Mouse (Mus musculus) left cerebral cortex, adult 18-20 months (tissue): ENCODE data around the gene Spef1. TPM values are rescaled to one million over a fixed set of nuclear protein-coding genes. Genes with fewer than 3 reads are reported as not detected.

Experiments used
- DNase-seq, 2 experiments: peaks; one replicate each; pipeline ENCODE4 v3.0.0; 2021 to 2022; ENCODE audit warnings: low spot score in 2 of 2, mixed read lengths in 1 of 2
- total RNA-seq, 2 experiments: library from RNA; stranded (reverse); gene quantifications; 2 replicates each; pipeline ENCODE4 v1.2.3; 2021

The Spef1 gene
- total RNA-seq, 2 experiments from 2014 or later = 7.6 to 9.2 TPM

DNA sequence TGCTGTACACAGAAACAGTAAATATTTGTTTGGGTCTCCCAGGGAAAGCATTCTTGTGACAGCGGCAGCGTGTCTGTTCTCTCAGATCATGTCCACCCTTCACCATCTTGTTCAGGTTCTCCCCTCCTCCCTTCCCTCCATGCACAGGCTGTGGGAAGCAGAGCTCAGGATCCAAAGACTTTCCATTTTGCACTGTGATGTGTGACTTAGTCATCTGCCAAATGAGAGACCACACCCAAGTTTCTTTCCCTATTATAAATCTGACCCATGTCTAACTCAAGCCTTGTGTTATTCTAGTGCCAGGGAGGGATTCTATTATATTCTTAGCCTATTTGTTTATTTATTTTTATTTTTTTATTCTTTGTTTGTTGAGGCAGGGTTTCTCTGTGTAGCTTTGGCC, 21.3 kb upstream of the Spef1 start:
- no peak for DNase-seq

DNA sequence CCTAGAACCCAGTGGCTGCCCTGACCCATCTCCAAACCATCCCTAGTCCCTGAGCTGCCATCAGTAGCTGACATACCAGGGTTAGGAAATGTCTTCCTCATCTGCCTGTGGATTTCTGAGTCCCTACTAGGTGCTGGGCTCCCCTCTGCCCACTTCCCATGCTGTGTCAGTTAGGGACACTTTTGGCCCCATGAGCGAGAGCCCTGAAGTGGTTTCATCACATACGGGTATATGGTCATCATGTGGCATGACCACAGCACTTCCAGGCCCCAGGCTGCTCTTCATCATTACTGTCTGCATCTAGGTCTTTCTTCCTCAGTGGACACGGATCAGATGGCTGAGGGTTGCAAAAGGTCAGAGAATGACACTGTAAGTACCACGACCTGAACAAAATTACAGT, 19.7 kb upstream of the Spef1 start, which contains the start of gene Ap5s1:
Gene Ap5s1, plus strand, starts transcription at position 301 of the 400 bp plus-strand sequence.
- DNase-seq = no peak

DNA sequence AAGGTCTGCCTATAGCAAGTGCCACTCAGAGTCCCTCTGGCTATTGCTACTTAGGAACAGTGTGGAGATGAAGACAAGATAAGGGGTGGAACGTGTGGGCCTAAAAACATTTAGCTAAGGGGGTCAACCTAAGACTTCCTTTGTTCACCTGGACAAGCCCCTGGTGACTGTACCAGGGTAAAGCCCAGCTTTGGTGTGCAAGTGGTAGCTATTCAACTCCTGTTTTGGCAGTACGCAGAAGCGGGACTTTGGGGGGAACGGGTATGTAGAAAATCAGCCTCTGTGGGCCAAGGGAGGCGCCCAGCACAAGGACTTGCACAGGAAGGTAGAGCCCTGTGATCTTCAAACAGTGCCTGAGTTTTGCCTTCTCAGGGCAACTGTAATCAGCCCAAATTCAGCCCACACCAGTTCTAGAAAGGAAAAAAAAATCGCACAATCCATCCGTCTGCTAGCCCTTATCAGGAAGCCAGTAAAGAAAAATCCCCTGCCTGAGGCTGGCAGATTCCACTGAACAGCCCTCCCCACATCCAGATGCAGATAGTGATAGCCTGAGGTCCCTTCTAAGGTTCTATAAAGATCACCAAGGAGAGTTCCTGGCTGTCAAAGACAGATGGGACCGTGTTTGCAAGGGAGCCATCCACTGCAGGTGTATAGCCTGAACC, 18.6 kb upstream of the Spef1 start:
- DNase-seq = no peak

DNA sequence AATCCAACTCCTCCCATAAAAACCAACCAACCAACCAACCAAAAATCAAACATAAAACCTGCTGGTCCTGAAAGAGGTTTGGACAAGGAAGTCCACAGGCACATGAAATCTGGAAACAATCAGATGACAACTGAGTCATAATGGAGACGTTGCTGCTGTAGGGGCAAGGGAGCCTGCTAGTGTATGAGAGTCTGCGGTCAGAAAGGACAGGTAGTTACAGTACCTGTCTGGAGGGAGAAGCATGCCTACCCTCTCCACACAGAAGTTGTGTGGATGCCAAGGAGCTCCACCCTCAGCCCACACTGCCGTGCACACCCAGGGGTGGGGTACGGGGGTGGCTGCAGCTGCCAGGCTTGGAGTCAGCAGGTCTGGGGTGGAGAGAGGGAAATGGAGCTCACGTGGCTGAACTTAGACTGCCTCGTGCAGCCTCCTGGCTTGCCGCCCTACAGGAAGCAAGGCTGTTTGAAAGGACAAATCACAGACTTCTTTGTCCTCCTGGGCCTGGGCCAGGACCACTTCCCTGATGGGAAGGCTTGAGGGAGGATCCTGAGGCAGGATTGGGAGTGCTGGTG, 17.4 kb upstream of the Spef1 start:
- DNase-seq = peak; percentile 79 to 84

DNA sequence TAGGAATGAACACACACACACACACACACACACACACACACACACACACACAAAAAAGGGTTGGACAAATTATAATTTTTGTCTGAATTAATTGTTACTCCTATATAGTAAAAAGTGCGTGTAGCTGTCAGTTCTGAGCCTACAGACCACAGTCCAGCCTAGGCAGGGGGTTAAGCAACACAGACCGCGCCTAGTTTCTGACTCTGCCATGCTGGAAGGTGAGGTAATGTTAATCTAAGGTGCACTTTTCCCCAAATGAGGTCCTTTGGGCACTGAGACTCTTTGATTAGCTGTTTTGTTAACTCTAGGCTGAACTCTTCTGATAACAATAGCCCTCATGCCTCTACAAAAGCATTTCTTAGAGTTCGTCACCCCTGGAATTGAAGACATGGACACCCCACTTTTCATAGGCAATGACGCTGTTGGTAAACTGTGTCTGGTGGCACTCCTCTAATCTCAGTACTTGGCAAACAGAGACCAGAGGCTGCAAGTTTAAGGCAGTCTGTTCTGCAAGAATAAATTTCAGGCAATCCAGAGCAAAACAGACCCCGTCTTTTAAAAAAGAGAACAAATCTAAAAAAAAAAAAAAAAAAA, 16.8 kb upstream of the Spef1 start:
- DNase-seq = no peak

DNA sequence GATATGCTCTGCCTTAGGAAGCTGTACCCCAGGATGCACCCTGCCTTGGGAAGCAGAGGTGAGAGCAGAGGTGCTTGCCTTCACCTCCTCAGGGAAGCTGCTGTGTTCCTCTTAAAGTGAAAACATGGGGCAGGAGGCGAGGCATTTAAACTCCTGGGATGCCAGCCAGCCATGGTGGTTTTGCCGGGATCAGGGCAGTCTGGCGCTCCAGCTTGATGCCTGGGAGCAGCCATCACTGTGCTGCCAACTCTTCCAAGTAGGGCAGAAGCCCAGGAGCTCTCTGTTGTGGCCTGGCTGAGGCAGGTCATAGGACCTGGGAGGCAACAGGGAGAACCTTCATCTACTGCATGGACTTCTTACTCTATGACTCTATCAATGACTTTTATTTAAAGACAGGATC, 14.2 kb upstream of the Spef1 start:
- no peak for DNase-seq

DNA sequence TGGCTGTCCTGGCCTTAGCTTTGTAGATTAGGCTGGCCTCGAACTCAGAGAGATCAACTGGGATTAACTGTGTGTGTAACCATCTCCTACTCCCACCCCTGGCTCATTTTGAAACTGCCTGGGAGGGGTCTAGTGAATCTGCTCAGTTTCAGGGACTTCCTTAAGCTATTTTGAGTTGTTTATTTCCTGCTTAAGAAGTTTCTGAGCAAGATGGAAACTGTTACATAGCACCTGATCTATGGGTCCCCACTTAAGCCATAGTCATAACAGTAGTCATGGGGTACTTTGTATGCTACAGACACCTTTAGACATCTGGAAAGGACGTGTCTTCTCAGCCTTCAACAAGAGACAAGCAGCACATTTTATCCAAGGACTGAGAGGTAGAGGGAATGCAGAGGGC, 13.6 kb upstream of the Spef1 start:
- DNase-seq = no peak

DNA sequence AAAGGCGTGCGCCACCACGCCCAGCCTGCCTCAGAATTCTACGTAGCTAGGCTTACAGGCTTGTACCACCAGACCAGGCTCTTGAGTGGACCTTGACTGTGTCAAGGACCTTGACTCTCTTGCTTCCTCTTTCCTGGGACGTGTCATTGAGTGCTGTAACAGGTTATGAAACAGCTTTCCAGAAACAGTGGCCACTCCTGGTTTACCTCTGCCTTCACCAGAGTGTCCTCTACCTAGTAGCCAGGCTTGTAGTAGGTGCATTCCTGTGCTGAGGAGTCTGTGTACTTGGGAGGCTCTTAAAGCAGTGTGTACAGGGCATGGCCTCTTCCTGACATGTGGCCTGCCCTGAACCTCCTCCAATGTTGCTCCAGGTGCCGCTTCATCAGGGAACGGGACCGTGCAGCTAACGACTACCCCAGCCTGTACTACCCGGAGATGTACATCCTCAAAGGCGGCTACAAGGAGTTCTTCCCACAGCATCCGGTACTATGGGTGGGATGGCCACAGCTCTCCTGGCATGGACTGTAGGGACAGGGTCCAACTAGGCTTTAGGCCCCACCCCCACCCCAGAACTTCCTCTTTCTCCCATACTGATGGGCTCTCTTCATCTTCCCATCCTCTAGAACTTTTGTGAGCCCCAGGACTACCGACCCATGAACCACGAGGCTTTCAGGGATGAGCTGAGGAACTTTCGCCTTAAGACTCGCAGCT, 9.7 kb upstream of the Spef1 start:
- no peak for DNase-seq

DNA sequence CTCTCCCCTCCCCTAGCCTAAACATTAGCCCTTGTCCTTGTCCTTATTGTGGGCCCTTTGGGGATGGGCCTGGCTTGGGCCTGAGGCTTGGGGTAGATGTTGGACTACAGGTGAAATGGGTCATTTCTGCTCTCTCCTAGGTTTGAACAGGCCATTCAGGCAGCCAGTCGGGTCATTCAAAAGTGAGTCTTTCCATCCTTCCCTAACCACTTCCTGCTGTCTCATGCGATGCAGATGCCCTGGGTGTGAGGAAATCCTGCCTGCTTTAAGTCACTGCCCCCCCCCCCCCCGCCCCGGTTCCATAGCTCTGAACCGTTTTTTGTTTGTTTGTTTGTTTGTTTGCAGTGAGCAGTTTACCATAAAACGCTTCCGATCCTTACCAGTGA, 3.9 kb upstream of the Spef1 start:
- DNase-seq = no peak

DNA sequence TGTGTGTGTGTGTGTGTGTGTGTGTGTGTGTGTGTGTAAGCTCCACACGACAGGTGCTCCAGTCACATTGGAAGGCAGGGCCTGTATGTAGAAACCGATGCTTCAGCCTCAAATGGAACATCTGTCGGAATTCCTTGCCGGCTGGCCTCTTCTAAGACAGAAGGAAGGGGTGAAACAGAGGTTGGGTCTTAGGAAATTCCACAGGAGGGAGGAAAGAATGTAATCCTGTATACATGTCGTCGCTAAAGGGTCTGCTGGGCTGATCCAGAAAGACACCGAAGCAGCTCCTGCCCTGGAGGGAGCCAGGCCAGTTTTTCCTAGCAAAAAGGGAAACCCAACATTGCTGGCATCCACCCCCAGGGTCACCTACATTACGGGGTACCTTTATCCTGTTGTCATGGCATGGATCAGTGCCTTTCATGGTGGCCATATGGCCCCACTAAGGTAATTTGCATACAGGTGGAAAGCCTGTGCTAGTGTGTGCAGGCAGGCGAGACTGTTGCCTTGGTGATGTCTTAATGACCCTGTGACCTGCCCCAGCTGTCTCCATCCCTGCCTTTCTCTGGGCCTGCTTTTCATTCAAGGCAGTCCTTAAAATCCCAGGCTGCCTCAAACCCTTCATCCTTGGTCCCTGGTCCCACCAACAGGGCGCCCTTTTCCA, 3.4 kb upstream of the Spef1 start:
- DNase-seq = no peak

DNA sequence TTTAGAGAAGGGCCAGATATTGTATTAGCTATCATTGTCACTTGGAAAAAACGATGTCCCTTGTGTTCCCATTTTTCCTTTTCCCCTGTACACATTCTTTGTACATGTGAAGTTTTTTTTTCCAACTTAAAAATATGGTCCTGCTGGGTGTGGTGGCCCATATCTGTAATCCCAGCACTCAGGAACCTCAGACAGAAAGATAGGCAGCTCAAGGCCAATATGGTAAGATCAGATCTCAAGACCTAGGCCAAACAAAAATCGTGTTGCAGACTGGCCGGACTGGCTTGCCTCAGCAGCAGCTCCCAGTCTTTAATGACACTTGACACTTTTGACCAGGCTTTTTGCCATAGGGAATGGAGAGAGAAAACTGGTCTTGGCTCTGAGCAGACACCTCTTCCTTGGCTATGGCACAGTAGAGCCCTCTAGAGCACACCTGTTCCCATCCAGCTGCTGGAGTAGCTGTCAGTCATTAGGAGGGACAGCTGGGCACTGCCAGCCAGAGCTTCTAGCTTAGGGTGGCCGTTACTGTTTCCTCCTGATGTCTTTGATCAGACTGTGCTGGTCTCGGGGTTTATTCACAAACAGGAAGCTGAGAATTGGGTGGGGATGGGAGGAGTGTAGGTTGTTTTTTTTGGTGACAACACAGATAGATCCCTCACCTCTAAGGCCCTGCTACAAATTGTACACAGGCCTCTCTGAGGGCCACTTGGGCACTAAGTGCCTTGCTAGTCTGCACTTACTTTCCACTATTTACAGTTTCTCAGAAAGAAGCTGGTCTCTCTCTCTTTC, 2.6 kb upstream of the Spef1 start:
- DNase-seq = no peak

DNA sequence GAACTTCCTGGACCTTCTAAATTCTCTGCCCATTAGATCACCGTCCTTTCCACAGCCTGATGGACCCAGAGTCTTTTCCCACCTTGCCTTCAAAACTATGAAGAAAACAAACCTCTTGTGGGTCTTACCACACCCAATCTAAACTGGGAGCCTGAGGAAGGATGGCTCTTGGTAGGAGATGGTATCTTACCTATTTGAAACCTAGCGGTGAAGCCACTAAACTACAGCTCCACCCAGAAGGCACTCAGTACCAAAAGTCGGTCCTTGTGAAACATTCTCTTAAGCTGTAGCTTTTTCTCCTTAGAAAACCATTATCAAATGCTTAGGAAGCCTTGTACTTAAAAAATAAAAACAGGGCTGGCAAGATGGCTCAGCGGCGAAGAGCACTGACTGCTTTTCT, 1.2 kb upstream of the Spef1 start:
- DNase-seq = no peak

DNA sequence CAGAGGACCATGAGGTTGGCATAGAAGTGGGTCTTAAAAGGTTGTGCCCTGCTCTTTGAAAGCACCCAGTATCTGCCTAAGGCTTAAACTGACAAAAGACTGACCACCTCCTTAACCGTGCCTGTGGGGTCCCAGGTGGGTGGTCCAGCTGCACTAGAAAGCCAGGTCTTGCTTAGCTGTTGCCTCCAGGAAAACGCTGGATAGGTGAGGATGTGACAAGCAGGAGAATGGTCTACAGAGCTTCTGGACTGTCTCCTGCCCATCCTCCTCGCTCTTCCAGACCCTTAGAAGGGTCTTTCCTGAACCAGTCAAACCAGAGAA, 480 bp upstream of the Spef1 start:
- no peak for DNase-seq

DNA sequence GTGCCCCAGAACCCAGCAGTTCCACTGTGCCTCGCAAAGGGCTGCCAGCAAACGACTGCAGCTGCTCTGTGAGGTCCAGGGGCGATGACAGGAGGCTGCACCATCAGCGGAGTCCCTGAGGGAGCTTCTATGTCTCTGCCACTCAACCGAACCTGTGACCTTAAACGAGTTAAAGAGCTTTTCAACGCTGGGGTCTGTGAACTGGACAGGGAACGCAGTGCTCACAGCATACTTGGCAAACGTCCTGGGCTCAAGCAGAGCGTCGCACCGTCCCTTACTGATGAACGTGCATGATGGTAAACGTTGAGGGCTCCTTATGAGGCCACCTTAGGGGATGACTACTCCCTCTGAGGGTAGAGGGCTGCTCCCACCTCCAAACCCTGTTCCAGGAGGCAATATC, 739 bp downstream of the Spef1 start:
- no peak for DNase-seq

DNA sequence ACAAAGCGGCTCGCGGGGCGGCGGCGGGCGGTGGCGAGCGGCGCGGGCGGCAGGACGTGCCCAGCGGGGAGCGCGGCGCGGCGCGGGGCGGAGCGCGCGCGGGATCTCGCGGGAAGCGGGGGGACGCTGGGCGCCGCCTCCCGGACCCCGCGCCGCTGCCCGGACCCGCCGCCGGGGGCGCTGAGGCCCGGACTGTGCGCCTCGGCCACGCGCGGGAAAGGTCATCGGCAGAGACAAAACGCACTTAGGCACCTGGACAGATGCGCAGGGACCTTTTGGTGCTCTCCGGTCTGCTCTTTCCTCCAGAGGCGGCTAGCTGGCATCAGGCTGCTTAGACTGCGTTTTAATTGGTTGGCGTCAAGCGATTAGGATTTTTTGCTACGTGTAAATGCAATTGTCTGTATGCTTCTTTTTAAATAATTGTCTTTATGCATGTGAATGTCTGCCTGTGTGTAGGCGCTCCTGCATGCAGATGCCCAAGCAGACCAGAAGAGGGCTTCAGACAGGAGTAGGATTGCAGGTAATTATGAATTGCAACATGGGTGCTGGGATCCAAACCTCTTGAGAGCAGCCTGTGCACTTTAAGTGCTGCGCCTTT, 7.0 kb downstream of the Spef1 start, which contains the start of gene Cenpb:
Gene Cenpb, minus strand, starts transcription at position 78 of the 598 bp plus-strand sequence.
- DNase-seq = peak; percentile 77 to 86

DNA sequence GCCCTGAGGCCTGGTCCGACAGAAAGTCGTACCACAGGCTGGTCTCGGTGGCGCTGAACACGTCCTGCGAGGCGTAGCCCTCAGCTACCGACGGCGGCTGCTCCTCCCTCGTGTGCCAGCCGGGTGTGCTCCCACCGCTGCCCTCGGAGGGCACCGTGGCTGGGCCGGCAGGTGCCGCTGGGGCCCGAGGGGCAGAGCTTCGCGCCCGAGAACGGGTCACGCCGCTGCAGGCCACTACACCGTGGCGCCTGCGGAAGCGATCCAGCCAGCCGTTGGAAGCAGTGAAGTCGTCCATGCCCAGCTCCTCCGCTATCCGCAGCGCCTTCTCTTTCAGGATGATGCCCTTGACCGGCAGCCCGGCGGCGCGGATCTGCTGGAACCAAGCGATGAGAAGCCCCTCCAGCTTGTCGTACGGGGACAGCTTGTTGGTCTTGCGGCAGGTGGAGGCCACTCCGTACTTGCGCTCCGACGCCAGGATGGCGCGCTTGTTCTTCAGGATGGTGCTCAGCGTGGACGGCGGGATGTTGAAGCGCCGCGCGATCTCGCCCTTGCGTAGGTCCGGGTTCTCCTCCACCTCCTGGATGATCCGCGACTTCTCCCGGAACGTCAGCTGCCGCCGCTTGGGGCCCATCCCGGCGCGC, 7.7 kb downstream of the Spef1 start:
- peak; percentile 42 to 58 for DNase-seq

DNA sequence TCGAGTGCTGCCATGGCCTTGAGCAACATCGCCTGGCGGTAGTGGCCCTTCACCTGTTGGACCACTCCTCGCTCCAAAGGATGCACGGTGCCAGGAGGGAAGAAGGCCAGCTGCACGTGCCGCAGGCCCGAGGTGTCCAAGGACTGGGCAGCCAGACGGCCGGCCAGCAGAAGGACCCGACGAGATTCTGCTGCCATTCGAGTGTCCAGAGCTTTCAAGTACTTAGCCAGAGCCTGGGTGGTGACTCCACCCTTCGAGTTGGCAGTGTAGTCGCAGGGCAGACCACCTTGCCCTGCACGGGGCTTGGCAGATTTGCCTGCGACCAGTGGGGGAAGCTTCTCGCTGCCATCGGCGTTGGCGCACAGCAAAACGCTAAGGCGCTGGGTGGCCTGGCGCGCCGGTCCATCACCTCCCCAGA, 8.2 kb downstream of the Spef1 start:
- DNase-seq = peak in 1 of 2 experiments; percentile 23

DNA sequence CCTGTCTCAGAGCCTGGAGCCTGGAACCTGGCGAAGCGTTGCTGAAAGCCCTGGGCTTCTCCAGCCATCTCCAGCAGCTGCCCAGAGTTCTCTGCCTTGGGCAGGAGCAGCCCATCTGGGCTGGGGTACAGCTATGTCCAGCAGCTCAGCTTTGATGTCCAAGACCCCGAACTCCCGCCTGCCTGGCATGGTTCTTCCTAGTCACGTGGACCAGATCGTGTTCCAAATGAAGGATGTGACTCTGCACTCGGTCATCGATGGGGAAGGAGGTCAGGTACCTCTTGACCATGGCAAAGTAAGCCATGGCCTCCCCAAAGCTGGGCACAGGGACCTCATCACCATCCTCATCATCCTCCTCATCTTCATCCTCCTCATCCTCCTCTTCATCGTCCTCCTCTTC, 9.2 kb downstream of the Spef1 start:
- no peak for DNase-seq

DNA sequence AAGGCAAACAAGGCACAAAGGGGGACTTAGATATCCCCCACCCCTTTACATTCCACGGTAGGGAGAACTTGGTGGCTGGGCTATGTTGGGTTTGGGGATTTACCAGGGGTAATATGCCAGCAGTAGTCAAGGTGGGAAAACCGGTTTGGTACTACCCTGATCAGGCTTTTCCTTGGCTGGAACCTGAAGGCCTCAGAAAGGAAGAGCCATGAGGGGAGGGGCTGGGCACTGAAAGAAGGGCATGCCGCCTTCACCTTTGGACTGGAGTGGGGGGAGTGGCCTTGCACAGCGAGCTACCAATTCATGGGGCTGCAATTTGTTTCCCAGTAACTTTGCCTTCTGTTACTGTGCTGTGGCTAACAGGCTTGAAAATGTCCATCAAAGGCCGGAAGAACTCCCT, 10.6 kb downstream of the Spef1 start:
- no peak for DNase-seq

DNA sequence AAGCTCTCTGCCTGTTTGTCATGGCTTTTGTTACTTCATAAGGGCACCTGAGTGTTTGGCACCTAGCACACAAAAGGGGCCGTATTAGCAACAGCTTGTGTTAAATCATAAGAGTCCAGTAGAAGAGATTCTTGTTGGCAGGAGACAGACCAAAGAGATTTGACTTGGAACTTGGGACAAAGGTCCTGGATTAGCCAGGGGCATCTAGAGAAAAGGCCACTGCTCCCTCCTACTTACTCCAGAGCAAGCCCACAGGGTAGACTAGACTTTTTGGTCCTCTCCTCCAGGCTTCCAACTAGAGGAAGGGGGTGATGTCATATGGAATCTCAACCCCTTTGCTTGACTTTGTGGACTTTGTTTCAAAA, 11.2 kb downstream of the Spef1 start:
- DNase-seq = no peak
